Mouse (Mus musculus): ENCODE measurements around the gene Arid5a.

The Arid5a gene

DNA sequence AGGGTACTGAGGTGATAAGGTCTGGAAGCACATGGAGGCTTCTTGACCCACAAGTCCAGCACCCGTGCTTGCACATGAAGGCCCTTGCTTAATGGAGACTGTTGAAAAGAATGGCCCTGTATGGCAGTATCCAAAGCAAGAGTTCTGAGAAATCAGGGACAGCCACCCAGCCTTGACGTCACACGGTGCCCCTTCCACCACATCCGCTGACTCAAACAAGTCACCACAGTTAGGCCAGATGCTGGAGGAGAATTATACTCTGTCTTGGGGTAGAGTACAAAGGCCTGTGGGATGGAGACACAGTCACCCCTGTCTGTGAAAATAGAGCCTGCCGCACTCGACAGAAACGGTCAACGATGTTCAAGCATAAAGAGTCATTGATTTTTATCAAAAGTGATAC is 14.1 kb upstream of the Arid5a start:
- in situ Hi-C loops (cut with MseI, MboI), result no loop called here

DNA sequence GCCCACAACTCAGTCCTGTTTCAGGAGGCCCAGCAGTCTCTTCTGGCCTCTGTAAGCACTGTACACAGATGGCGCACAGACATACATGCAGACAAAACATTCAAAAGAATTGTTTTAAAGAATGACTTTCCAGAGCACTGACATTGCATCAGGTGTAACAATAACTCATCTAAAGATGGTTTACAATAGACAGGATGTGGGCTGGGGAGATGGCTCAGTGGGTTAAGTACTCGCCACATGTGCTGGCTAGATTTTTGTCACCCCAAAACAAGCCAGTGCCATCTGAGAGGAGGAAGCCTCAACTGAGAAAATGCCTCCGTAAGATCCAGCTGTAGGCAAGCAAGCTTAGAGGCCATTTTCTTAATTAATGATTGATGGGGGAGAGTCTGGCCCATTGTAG is 13.1 kb upstream of the Arid5a start:
- in situ Hi-C loops (cut with MseI, MboI), result no loop called here

DNA sequence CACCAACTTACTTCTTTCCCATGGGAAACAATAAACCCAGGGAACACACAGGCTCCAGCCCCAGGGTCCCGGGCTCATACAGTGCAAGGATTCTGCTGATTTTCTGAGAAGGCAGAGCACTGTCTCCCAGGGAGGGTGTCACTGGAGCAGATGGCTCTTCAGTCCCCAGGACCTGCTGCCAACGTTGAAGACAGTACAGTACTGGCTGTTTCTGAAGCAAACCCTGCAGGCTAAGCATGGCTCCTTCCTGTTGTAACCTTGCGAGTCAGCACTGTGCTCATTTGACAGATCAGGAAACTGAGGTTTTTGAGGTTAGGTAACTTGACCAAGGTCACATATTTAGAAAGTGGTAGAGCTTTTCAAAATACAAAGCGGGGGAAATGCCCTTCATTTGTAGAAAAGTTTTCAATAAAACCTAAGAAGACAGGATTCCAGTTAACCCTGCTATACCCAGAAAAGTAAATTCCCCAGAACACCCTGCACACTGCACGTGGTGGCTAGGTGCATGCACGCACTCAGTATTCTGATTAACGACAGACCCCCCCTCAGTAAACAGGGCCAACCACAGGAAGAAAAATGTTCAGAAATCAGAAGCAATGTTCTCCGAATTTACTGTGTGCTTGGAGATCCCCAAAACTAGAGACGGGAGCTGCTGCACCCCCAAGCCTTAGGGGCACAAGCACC is 10.9 kb upstream of the Arid5a start:
- in situ Hi-C loops (cut with MseI, MboI), result no loop called here

DNA sequence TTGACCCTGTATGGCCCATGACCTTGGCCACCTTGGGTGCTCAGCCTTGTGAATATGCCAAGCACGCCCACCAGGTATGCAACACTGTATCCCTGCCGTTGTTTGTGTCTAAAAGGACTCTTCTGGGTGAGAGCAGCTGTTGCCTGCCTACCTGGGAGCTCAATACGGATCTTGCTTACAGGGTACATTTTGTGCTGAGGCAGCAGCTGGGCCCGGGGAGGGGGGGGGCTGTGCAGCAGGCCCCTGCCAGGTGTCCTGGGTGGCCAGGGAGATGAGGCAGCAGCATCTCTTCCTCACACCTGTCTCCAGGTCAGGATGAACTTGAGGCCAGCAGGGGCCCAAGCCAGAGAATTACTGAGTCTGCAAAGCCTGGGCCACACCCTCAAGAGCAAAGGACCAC is 9.4 kb upstream of the Arid5a start:
- in situ Hi-C loops (cut with MseI, MboI), result no loop called here

DNA sequence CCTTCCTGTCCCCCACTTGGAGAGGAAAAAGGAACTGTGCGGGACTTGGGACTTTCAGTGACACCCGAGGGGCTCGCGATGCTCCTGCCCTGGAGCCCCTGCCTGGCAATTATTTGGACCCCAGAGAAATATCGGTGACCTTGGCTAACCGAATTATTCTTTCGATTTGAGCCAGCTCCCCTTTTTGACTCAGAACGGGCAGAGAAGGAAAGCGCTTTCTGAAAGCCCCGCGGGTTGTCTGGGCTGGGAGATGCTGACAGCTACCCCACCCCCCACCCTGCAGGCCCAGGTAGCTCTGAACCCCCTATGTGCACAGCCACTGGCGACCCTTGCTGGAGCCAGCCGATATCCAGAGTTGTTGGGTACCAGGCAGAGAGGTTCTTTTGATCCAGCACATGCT is 8.4 kb upstream of the Arid5a start:
- in situ Hi-C loops (cut with MseI, MboI), result no loop called here

DNA sequence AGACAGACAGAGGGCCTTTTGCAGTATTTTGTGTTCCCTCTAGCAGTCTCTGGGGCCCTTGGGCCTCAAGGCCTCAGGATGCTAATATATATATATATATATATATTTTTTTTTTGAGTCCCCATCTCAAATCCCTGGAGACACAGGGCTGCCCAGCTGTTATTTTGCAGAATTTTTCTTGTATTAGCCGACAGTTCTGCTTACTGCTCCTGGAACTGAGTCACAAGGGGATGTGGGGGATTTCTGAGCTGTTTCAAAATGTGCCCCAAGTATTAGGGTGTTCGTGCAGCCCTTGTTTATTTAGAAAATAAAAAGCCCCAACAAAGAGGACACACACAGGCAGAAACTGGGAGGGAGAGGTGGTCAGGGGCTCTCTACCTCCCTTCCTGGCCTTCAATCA is 7.9 kb upstream of the Arid5a start:
- in situ Hi-C loops (cut with MseI, MboI), result no loop called here

DNA sequence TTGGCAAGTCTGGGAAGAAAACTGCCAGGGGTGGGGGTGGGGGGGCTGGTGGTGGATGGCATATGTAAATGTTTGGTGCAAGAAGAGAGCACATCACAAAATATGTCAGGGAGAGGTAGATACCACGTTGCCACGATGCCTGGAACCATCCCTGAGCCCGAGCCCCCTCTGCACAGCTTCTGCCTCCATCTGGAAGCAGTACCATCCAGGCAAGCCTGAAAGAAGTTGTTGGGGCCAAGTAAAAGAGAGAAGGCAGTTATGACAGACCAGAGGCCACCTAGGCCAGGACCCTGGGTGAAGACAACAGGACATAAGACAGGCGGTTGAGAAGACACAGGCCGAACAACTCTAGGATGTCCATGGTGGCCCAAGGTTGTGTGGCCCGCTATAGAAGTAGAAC is 7.0 kb upstream of the Arid5a start:
- in situ Hi-C loops (cut with MseI, MboI), result no loop called here

DNA sequence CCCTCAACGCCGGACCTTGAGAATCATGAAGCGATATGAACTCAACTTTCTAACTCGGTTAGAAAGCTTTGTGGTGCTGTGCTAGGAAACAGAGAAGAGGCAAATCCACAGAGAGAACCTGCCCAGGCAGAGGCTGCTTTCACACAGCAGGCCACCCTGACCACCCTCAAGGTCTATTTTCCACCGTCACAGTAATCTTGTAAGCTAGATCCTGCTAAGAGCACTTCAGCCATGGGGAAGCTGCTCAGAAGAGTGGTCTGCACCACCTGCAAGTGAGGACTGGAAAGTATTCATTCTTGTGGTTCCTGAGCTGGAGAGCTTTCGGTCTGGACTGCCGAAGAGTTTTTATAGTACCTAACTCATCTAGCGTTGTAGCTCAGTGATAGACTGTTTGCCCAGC is 5.3 kb upstream of the Arid5a start:
- in situ Hi-C loops (cut with MseI, MboI), result no loop called here

DNA sequence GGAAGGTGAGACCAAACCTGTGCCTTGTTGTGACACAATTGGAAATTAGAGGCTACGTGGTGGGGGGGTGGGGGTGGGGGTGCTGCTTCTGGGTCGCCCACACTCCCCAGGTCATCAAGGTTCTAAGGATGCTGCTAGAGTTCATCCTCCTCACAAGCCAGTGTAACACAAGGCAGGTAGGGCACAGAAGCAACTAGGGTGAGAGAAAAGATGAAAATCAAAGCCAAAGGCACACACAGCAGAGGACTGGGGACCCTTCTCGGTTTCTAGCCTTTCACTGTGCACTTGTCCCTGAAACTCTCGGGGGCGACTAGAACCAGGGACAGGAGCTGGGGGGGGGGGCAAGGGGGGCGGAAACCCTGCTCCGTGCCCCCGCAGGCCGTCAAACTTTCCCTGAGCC is 4.6 kb upstream of the Arid5a start:
- in situ Hi-C loops (cut with MseI, MboI), result no loop called here

DNA sequence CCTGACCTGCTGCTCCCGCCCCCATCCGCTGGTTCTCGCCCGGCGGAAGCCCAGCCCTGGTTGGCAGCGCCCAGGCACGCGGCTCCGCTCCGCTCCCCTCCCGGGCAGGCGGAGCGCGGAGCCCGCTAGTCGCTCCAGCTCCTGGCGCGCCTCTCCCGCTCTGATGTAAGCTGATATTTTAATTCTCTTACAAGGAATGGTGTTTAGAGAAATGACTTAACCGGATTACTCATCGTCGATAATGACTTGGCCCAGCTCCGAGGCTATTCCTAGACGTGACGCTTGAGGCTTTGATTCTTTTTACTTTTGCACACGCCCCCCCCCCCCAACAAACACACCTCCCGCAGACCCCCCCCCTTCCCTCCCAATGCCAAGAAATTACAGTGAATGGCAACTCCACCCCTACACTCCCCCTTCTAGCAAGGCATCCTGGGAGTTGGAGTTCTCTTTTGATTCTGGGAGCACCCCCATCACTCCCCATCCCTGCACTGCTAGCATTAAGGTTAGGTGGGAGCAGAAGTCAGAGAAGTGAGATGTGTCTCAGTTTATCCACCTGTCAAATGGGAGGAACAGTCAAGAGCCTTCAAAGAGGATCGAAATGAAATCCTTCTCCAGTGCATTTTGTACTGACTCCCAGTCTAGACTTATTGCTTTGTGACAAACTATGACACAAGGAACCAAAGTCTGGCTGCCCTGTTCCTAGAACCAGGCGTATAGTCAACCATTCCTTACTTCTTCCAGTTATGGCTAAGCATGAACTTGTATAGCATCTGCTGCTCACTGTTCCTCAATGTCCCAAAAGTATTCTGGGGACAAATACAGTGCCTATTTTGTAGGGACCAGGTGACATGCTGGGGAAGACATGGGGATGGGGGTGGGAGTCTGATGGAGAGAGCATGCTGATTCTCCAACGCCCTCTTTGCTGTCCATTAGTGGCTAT is 3.9 kb upstream of the Arid5a start:
- in situ Hi-C loops (cut with MseI, MboI), result no loop called here

DNA sequence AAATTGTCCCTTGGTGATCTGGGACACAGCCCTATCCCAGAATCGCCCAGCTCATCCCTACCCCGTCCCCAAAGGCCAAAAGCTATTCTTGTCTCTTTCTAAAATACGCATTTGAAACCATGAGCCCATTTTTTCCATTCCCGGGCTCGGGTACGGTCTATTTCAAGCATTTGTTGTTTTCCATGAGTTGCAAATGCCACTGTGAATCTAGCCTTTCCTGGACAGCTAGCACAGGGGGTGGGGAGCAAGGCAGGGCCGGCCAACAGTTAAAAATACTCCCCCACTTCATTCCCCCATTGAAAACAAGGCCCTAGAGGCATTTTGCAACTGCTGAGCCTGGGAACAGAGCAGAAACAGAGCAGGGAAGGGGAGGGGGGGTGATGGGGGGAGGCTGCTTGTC is 2.8 kb upstream of the Arid5a start:
- in situ Hi-C loops (cut with MseI, MboI), result no loop called here

DNA sequence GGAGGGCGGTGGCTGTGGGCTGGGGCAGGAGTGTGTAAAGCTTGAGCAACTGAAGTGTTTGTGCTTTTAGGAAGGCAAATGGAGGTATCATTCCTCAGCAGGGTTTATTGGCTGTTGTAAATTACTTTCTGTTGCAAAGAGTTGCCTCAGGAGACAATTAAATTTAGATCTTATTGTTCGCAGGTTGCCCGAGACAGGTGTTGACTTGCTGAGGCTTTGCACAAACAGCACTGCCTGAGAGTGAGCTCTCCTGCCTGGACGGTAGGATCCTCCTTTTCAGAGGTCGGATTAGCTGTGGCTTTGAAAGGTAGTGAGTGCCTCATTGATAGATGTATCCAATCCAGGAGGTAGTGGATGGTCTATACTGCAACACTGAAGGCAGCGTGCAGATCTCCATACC is 1.4 kb upstream of the Arid5a start:
- in situ Hi-C loops (cut with MseI, MboI), result no loop called here

DNA sequence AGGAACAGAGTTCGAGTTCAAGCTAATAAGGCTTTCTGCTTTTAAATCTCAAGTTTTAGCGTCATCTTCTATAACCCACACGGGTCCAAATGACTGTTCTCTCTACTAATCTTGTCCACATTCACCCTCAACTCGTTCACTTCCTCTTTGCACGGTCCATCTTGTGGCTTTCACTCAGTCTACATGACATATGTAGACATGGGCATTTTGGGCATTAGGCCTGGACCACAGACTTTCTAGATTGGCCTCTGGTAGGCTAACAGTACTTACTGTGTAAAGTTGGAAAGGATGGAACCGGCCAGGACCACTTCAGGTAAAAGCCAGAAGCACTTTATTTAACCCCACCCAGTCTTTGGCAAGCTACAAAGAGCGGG is 425 bp upstream of the Arid5a start:
- in situ Hi-C loops (cut with MseI, MboI), result no loop called here

DNA sequence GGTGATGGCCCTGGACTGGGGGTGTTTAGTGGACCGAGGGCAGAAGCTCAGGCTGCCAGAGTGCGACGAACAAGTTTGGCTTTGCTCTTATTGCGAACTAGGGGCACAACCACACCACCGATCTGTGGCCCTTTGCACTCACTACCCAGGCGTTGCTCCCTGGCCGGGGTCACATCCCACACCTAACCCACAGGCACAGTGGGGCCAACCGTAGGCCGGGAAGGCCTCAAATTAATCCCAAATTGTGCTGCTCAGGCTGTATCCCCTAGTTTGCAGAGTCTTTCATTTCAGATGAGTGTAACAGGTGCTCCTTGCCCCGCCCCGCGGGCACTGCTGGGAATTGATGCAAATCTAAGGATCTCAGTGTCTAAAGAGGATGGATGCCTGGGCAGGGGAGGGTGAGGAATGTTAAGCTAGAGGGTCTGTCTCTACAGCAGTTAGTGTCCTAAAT is 943 bp downstream of the Arid5a start:
- in situ Hi-C loops (cut with MseI, MboI), result no loop called here

DNA sequence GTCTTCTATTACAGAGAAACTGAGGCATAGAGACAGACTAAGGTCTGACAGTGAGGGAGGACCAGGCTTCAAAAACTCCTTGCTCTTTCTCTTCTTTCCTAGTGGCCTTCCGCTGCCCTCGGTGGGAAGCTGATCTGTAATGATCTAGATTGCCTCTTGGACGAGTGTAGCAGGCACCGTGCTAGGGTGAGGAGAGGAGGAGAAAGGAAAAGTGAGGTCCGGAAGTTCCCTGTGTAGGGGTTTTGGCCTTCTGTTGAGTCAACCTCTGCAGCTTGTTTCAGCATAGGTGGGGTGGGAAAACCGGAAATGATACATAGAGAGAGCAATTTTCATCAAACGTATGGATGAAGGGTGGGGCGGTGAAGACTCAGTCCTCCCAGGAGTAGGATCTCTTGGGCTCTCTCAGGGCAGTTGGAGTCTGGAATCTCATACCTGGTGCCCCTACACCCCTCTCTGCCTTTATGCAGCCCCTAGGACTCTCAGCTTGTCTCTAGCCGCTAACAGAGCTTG is 1.5 kb downstream of the Arid5a start:
- in situ Hi-C loops (cut with MseI, MboI), result no loop called here

DNA sequence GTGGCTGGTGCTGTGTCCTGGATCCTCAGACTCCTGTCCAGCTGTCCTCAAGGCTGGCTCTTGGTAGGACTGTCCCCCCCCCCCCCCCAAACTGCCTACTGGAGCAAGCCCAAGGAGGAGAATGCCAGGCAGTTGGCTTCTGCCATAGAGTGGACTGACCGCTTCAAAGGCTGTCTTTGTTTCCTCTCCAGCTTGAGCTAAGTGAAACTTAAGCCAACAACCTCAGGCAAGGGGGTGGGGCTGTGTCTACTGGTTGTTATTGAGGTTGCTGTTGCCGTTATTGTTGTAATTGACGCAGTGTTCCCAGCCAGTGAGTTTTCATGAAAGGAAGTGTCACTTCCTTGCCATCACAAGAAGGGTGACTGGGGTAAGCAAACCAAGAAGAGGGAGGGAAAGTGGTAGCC is 2.0 kb downstream of the Arid5a start:
- in situ Hi-C loops (cut with MseI, MboI), result no loop called here

DNA sequence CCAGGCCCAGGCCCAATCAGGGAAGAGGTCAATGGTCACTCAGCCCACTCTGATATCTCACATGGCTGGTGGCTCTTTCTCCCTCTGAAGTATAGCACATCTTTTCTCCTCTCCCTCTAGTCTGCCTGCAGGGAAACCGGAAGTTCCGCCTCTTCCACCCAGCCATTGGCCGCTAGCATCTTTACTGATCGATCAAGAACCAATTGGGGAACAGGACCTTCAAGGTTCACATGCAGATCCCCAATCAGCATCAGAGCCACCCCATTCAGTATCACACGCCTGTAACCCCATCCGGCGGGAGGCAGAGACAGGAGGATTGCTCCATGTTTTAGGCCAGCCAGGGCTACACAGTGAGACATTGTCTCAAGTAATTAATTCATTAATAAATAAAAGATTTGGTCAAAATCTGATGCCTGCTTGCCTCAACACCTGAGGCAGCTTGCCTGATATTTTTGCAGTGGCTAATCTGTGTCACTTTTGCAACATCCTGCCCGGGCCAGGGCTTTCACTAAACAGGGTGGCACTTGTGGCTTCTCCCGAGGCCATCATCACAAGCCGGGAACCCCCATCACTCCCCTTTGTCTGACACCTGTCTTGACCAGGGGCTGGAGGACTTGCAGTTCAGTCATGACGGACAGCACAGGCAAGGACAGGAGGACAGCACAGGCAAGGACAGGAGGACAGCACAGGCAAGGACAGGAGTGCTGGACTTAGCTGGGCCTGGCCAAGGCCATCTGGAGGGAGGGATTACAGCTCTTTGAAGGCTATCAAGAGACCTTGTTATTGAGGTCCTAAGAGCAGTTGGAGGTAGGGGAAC is 7.6 kb downstream of the Arid5a start:
- in situ Hi-C loops (cut with MseI, MboI), result no loop called here

DNA sequence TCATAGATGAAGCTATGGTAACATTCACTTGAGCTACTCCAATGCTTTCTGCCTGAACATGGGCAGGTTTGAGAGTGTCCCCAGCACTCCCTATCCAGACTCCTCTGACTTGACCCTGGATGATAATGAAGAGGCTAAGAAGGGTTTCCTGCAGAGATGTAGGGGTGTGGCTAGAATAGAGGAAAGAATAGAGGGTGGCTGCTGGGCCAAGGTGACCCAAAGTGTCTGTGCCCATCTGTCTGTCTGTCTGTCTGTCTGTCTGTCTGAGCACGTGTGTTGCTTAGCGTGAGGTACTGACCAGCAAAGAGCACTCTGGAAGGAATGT is 8.2 kb downstream of the Arid5a start:
- in situ Hi-C loops (cut with MseI, MboI), result no loop called here

DNA sequence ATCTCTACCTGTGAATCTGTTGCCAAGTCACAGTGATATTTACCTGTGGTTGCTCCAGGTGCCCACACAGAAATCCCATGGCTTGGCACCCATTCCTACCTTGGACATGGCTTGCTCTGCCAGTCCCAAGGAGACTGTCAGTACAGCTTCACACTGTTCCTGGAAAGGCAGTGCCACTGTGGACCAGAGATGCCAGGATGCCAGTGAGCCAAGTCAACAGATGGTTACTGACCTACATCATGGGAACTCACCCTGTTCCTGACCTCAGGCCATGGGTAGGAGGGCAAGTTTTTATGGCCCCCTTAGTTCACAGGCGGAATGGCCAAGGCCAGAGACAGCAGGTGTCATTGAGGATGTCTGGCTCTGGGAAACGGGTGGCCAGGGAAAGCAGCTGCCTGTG is 13.6 kb downstream of the Arid5a start:
- in situ Hi-C loops (cut with MseI, MboI), result no loop called here

DNA sequence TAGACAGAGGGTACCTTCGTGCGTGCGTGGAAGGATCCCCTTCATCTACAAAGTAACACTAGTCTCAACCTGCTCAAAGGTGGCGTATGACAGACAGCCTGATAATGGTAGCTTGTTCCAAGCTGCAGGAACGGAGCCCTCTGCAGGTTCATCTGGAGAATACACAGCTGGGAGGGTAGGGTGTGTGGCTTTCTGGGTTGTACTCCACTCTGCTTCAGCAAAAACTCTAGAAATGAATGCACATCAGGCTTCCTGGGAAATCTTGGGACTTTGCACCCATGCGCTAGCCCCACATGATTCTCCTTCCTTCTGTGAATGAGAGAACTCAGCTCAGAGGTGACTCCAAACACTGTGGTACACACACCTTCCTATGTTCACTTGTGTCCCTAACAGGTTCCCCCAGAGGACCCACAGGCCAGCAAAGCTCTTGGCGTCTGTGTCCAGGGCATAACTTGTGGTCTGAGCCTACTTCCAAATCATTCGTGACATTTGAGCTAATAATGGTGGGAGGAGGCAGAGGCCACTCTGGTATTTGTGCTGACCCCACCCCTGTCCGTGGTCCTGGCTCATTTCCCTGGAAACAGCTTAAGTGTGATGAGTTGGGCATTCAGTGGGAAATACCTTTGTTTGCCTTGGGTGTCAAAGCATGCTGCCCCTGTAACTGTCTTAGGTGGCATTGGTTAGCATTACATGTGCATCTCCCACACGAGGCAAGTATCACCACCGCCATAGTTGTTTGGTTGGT is 14.5 kb downstream of the Arid5a start:
- in situ Hi-C loops (cut with MseI, MboI), result no loop called here

DNA sequence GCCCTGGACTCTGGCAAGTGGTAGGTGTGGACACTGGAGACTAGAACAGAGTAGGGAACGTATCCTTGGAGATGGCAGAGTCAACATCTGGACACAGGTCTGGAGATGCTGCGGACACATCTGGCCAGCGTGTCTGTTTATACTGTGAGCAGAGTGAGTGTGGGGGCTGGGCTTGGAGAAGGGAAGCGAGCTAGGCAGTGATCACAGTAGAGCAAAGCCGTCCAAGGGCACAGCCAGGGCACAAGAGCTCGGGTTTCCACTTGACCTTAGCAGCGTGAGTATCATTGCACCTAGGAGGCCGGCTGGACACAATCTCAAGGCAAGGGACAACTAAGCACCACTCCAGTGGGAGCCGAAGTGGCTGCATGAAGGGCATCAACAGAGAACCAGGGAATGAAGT is 15.5 kb downstream of the Arid5a start:
- in situ Hi-C loops (cut with MseI, MboI), result no loop called here

All from mouse trophoblast stem cell (cell line).